Mouse (Mus musculus) MEL (cell line): ENCODE data around the gene Ccdc92b. TPM values are rescaled to one million over a fixed set of nuclear protein-coding genes. Genes with fewer than 3 reads are reported as not detected.
A peak's percentile ranks its signal among the peaks of the same experiment; 100 is the strongest.

Source experiments
- DNase-seq: peaks from one replicate; pipeline ENCODE4 v3.0.0; 2011; ENCODE audit warnings: low read depth, low spot score
- H3K27ac ChIP-seq: 2 replicates; pipeline ENCODE4 v1.5.1; 2012; ENCODE audit warnings: low read depth, mild to moderate bottlenecking, control low read depth, low read length, moderate library complexity; ENCODE audit not compliant: control insufficient read depth
- H3K27me3 ChIP-seq, 2 experiments: fragments of 150-350 bp in 1 of 2; sonication (generic) in 1 of 2; 2 replicates each; pipeline ENCODE4 v1.6.1; 2012; ENCODE audit warnings: low read length in 2 of 2, mild to moderate bottlenecking in 2 of 2, improper control_type of control experiment in 1 of 2, moderate library complexity in 1 of 2; ENCODE audit not compliant: insufficient read depth in 2 of 2, control insufficient read depth in 1 of 2
- H3K36me3 ChIP-seq, 2 experiments: 2 replicates each; pipeline ENCODE4 v1.6.1; 2012 to 2014; ENCODE audit warnings: low read length in 2 of 2, improper control_type of control experiment in 1 of 2, inconsistent platforms in 1 of 2, mild to moderate bottlenecking in 1 of 2; ENCODE audit not compliant: insufficient read depth in 2 of 2, control insufficient read depth in 1 of 2
- H3K4me1 ChIP-seq, 2 experiments: fragments of 150-350 bp in 1 of 2; sonication (generic) in 1 of 2; 2 replicates each; pipeline ENCODE4 v1.6.1; 2012; ENCODE audit warnings: low read length in 2 of 2, improper control_type of control experiment in 1 of 2, mild to moderate bottlenecking in 1 of 2; ENCODE audit not compliant: insufficient read depth in 2 of 2, control insufficient read depth in 1 of 2
- H3K4me3 ChIP-seq, 2 experiments: fragments of 150-350 bp in 1 of 2; sonication (generic) in 1 of 2; 2 replicates each; pipeline ENCODE4 v1.5.1; 2012; ENCODE audit warnings: low read depth in 2 of 2, low read length in 2 of 2, mild to moderate bottlenecking in 2 of 2, moderate library complexity in 2 of 2, control low read depth in 1 of 2, improper control_type of control experiment in 1 of 2; ENCODE audit not compliant: control insufficient read depth in 1 of 2, insufficient read depth in 1 of 2
- H3K79me2 ChIP-seq: 2 replicates; pipeline ENCODE4 v1.6.1; 2012; ENCODE audit warnings: mild to moderate bottlenecking, low read length, moderate library complexity; ENCODE audit not compliant: control insufficient read depth, poor library complexity, insufficient read depth
- H3K9ac ChIP-seq: 2 replicates; pipeline ENCODE4 v1.6.1; 2012; ENCODE audit warnings: low read depth, mild to moderate bottlenecking, control low read depth, low read length, moderate library complexity; ENCODE audit not compliant: control insufficient read depth, poor library complexity, severe bottlenecking
- H3K9me3 ChIP-seq: fragments of 150-350 bp; sonication (generic); replicated peaks from 2 replicates; pipeline ENCODE4 v1.6.1; 2012; ENCODE audit warnings: mild to moderate bottlenecking, low read length, improper control_type of control experiment, moderate library complexity; ENCODE audit not compliant: insufficient read depth
- BHLHE40 ChIP-seq: IDR thresholded peaks from 2 replicates; pipeline ENCODE4 v1.6.1; 2012; ENCODE audit warnings: low read depth, mild to moderate bottlenecking, inconsistent platforms, low read length, improper control_type of control experiment, borderline replicate concordance
- CHD1 ChIP-seq: IDR thresholded peaks from 2 replicates; pipeline ENCODE4 v1.6.1; 2012; ENCODE audit warnings: low read depth, mild to moderate bottlenecking, inconsistent platforms, low read length, improper control_type of control experiment
- CHD2 ChIP-seq: IDR thresholded peaks from 2 replicates; pipeline ENCODE4 v1.6.1; 2011; ENCODE audit warnings: low read length, improper control_type of control experiment
- CTCF ChIP-seq, 3 experiments: IDR thresholded peaks in 2 of 3; conservative IDR thresholded peaks in 1 of 3; 2 replicates each; pipeline ENCODE4 v1.5.1; 2011 to 2012; ENCODE audit warnings: low read length in 3 of 3, low read depth in 2 of 3, mild to moderate bottlenecking in 2 of 3, improper control_type of control experiment in 1 of 3, inconsistent platforms in 1 of 3, mixed read lengths in 1 of 3, moderate library complexity in 1 of 3; ENCODE audit not compliant: control insufficient read depth in 1 of 3, insufficient read depth in 1 of 3, poor library complexity in 1 of 3, severe bottlenecking in 1 of 3
- ELF1 ChIP-seq: IDR thresholded peaks from 2 replicates; pipeline ENCODE4 v1.6.1; 2014; ENCODE audit warnings: low read depth, mild to moderate bottlenecking, inconsistent platforms, low read length, improper control_type of control experiment, moderate library complexity
- EP300 ChIP-seq, 2 experiments: IDR thresholded peaks; 2 replicates each; pipeline ENCODE4 v1.6.1; 2011; ENCODE audit warnings: improper control_type of control experiment in 2 of 2, low read length in 2 of 2, low read depth in 1 of 2, mild to moderate bottlenecking in 1 of 2
- ETS1 ChIP-seq: IDR thresholded peaks from 2 replicates; pipeline ENCODE4 v1.6.1; 2012; ENCODE audit warnings: low read depth, mild to moderate bottlenecking, inconsistent platforms, low read length, improper control_type of control experiment, moderate library complexity
- GATA1 ChIP-seq: IDR thresholded peaks from 2 replicates; pipeline ENCODE4 v1.6.1; 2011; ENCODE audit warnings: low read depth, low read length, improper control_type of control experiment
- HCFC1 ChIP-seq: IDR thresholded peaks from 2 replicates; pipeline ENCODE4 v1.6.1; 2012; ENCODE audit warnings: low read depth, mild to moderate bottlenecking, inconsistent platforms, low read length, improper control_type of control experiment, moderate library complexity
- JUND ChIP-seq: IDR thresholded peaks from 2 replicates; pipeline ENCODE4 v1.6.1; 2011; ENCODE audit warnings: low read depth, mild to moderate bottlenecking, improper control_type of control experiment, low read length
- MAFK ChIP-seq: IDR thresholded peaks from 2 replicates; pipeline ENCODE4 v1.6.1; 2011; ENCODE audit warnings: low read depth, mild to moderate bottlenecking, low read length, improper control_type of control experiment, borderline replicate concordance
- MAZ ChIP-seq: IDR thresholded peaks from 2 replicates; pipeline ENCODE4 v1.6.1; 2012; ENCODE audit warnings: low read depth, mild to moderate bottlenecking, inconsistent platforms, low read length, improper control_type of control experiment
- MEF2A ChIP-seq: IDR thresholded peaks from 2 replicates; pipeline ENCODE4 v1.6.1; 2014; ENCODE audit warnings: low read depth, mild to moderate bottlenecking, inconsistent platforms, low read length, improper control_type of control experiment; ENCODE audit not compliant: poor library complexity, insufficient replicate concordance, severe bottlenecking; ENCODE audit errors: extremely low read depth
- MXI1 ChIP-seq: IDR thresholded peaks from 2 replicates; pipeline ENCODE4 v1.6.1; 2011; ENCODE audit warnings: mild to moderate bottlenecking, low read depth, low read length, improper control_type of control experiment
- MYB ChIP-seq: IDR thresholded peaks from 2 replicates; pipeline ENCODE4 v1.6.1; 2011; ENCODE audit warnings: mild to moderate bottlenecking, low read depth, low read length, improper control_type of control experiment
- MYC ChIP-seq: IDR thresholded peaks from 2 replicates; pipeline ENCODE4 v1.6.1; 2011; ENCODE audit warnings: low read depth, mild to moderate bottlenecking, low read length, improper control_type of control experiment, moderate library complexity
- NELFE ChIP-seq: IDR thresholded peaks from 2 replicates; pipeline ENCODE4 v1.6.1; 2011; ENCODE audit warnings: low read depth, low read length, improper control_type of control experiment
- POLR2A ChIP-seq, 2 experiments: IDR thresholded peaks; 2 replicates each; pipeline ENCODE4 v1.6.1; 2011 to 2012; ENCODE audit warnings: low read length in 2 of 2, mild to moderate bottlenecking in 2 of 2, control low read depth in 1 of 2, improper control_type of control experiment in 1 of 2, low read depth in 1 of 2, moderate library complexity in 1 of 2; ENCODE audit not compliant: control insufficient read depth in 1 of 2, insufficient read depth in 1 of 2, poor library complexity in 1 of 2
- POLR2AphosphoS2 ChIP-seq: IDR thresholded peaks from 2 replicates; pipeline ENCODE4 v1.6.1; 2011; ENCODE audit warnings: low read length, improper control_type of control experiment
- POLR2AphosphoS5 ChIP-seq: IDR thresholded peaks from 2 replicates; pipeline ENCODE4 v1.6.1; 2012; ENCODE audit warnings: low read depth, borderline replicate concordance, mild to moderate bottlenecking, inconsistent platforms, low read length, moderate library complexity, mixed read lengths
- RCOR1 ChIP-seq: IDR thresholded peaks from 2 replicates; pipeline ENCODE4 v1.6.1; 2012; ENCODE audit warnings: low read depth, mild to moderate bottlenecking, inconsistent platforms, low read length, improper control_type of control experiment
- SIN3A ChIP-seq: IDR thresholded peaks from 2 replicates; pipeline ENCODE4 v1.6.1; 2012; ENCODE audit warnings: low read length, improper control_type of control experiment, inconsistent platforms
- TAL1 ChIP-seq: IDR thresholded peaks from 2 replicates; pipeline ENCODE4 v1.6.1; 2012; ENCODE audit warnings: mild to moderate bottlenecking, inconsistent platforms, low read length, moderate library complexity, mixed read lengths
- TBP ChIP-seq: IDR thresholded peaks from 2 replicates; pipeline ENCODE4 v1.8.0; 2011; ENCODE audit warnings: low read depth, low read length, improper control_type of control experiment
- TCF12 ChIP-seq: IDR thresholded peaks from 2 replicates; pipeline ENCODE4 v1.6.1; 2014; ENCODE audit warnings: low read depth, mild to moderate bottlenecking, inconsistent platforms, low read length, improper control_type of control experiment, moderate library complexity
- UBTF ChIP-seq: IDR thresholded peaks from 2 replicates; pipeline ENCODE4 v1.6.1; 2012; ENCODE audit warnings: low read depth, mild to moderate bottlenecking, inconsistent platforms, low read length, improper control_type of control experiment, moderate library complexity, borderline replicate concordance; ENCODE audit not compliant: insufficient read depth
- USF1 ChIP-seq: IDR thresholded peaks from 2 replicates; pipeline ENCODE4 v1.6.1; 2014; ENCODE audit warnings: low read depth, mild to moderate bottlenecking, inconsistent platforms, low read length, improper control_type of control experiment, moderate library complexity
- USF2 ChIP-seq, 2 experiments: IDR thresholded peaks; 2 replicates each; pipeline ENCODE4 v1.6.1; 2011 to 2012; ENCODE audit warnings: improper control_type of control experiment in 2 of 2, low read length in 2 of 2, borderline replicate concordance in 1 of 2, inconsistent platforms in 1 of 2, low read depth in 1 of 2, mild to moderate bottlenecking in 1 of 2; ENCODE audit not compliant: insufficient read depth in 1 of 2
- ZKSCAN1 ChIP-seq: IDR thresholded peaks from 2 replicates; pipeline ENCODE4 v1.6.1; 2012; ENCODE audit warnings: low read depth, mild to moderate bottlenecking, inconsistent platforms, low read length, improper control_type of control experiment, moderate library complexity
- ZMIZ1 ChIP-seq: IDR thresholded peaks from 2 replicates; pipeline ENCODE4 v1.6.1; 2012; ENCODE audit warnings: low read depth, mild to moderate bottlenecking, inconsistent platforms, low read length, improper control_type of control experiment, moderate library complexity
- polyA plus RNA-seq, 2 experiments: library from polyadenylated mRNA; stranded (reverse) in 1 of 2; unstranded in 1 of 2; fragments of >175 nt in 1 of 2; fragments of >200 nt in 1 of 2; gene quantifications; 2 replicates each; pipeline versions ENCODE4 v1.2.1 to v1.2.4; 2012; ENCODE audit warnings: low replicate concordance in 2 of 2, low read depth in 1 of 2; ENCODE audit not compliant: insufficient read length in 2 of 2, insufficient read depth in 1 of 2, missing spikeins in 1 of 2
- total RNA-seq: library from RNA; depleted of rRNA; stranded (reverse); fragments of 300-350 nt; gene quantifications from 2 replicates; pipeline ENCODE4 v1.2.3, GENCODE M21; 2012

The Ccdc92b gene
- total and polyA plus RNA-seq, 3 experiments, result 0.12 to 1.3 TPM; not detected in 1

- TF ChIP-seq CTCF (IDR thresholded peaks at IDR 0.05 in 2 of 3, conservative IDR thresholded peaks at IDR 0.05 in 1 of 3; ENCODE audit: control insufficient read depth in 1 of 3, insufficient read depth in 1 of 3, low read depth in 2 of 3, low read length in 3 of 3, poor library complexity in 1 of 3, severe bottlenecking in 1 of 3) (no peak), HCFC1 (peak; percentile 49; the same call in 1 of the 2 replicates), MAFK (peak; percentile 8; the same call in 1 of the 2 replicates), GATA1 (no peak), MYB (no peak), POLR2A (IDR thresholded peaks at IDR 0.05; ENCODE audit: control insufficient read depth in 1 of 2, insufficient read depth in 1 of 2, low read depth in 1 of 2, low read length in 2 of 2, poor library complexity in 1 of 2) (peak; percentile 28 to 67; a peak in 2 of 4 replicates), EP300 (IDR thresholded peaks at IDR 0.05; ENCODE audit: low read depth in 1 of 2, low read length in 2 of 2) (peak; percentile 66 to 86), CHD2 (no peak), ELF1 (peak; percentile 49; the same call in 1 of the 2 replicates), CHD1 (no peak)
Observed at GRCm38 (mm10) chr11:74572459-74573061, 46.8 kb upstream of the Ccdc92b start (continued).

GRCm38 (mm10) chr11:74574768-74575434 is 44.5 kb upstream of the Ccdc92b start:
- H3K27me3 ChIP-seq, result no peaks in the 10 kb centered on the region
- TF ChIP-seq NELFE (peak; percentile 30; the same call in 1 of the 2 replicates), ETS1 (peak; percentile 63), MAZ (no peak), GATA1 (peak; percentile 70; the same call in 1 of the 2 replicates), JUND (no peak), MYC (peak; percentile 57; the same call in 1 of the 2 replicates), POLR2AphosphoS5 (no peak), MYB (peak; percentile 99), CTCF (IDR thresholded peaks at IDR 0.05 in 2 of 3, conservative IDR thresholded peaks at IDR 0.05 in 1 of 3; ENCODE audit: control insufficient read depth in 1 of 3, insufficient read depth in 1 of 3, low read depth in 2 of 3, low read length in 3 of 3, poor library complexity in 1 of 3, severe bottlenecking in 1 of 3) (no peak), HCFC1 (no peak), MEF2A (no peak), ZMIZ1 (no peak), RCOR1 (peak; percentile 25; the same call in 1 of the 2 replicates), MXI1 (peak; percentile 80), UBTF (0 out of 2 replicates have a peak, but pooled peaks have one; percentile 45), ZKSCAN1 (no peak), TBP (peak; percentile 56), BHLHE40 (no peak), TCF12 (peak; percentile 94), POLR2AphosphoS2 (no peak), USF1 (no peak), POLR2A (IDR thresholded peaks at IDR 0.05; ENCODE audit: control insufficient read depth in 1 of 2, insufficient read depth in 1 of 2, low read depth in 1 of 2, low read length in 2 of 2, poor library complexity in 1 of 2) (peak in 1 of 2 experiments; percentile 40; a peak in 1 of 4 replicates), USF2 (IDR thresholded peaks at IDR 0.05; ENCODE audit: borderline replicate concordance in 1 of 2, insufficient read depth in 1 of 2, low read depth in 1 of 2, low read length in 2 of 2) (no peak), EP300 (IDR thresholded peaks at IDR 0.05; ENCODE audit: low read depth in 1 of 2, low read length in 2 of 2) (peak; percentile 86 to 97), CHD2 (no peak), SIN3A (peak; percentile 64), TAL1 (peak; percentile 77)
- H3K9me3 ChIP-seq, result no peaks in the 10 kb centered on the region
- no peak overlapping the region for H3K4me3 ChIP-seq
- peak; percentile 93 for DNase-seq
- H3K79me2 ChIP-seq, result no peaks in the 10 kb centered on the region
- H3K9ac ChIP-seq, result peak overlapping the region; percentile 37
- H3K27ac ChIP-seq, result peak overlapping the region; percentile 90
- H3K4me1 ChIP-seq, result peaks cover 31 to 61% of the 10 kb centered on the region in 2 experiments
- peaks cover 0 to 52% of the 10 kb centered on the region in 2 experiments; a peak in 2 of 4 replicates for H3K36me3 ChIP-seq
